Mouse (Mus musculus) hindbrain, embryonic 14.5 days (tissue): ENCODE data around the gene Adam1a. TPM values are rescaled to one million over a fixed set of nuclear protein-coding genes. Genes with fewer than 3 reads are reported as not detected.

Experiments used
- ATAC-seq: fragments of 200-750 bp; cut with Nextera tagmentation; 2 replicates; pipeline ENCODE4 v1.8.0; 2017; ENCODE audit warnings: moderate number of reproducible peaks, mild to moderate bottlenecking, moderate TSS enrichment, moderate library complexity; ENCODE audit not compliant: low FRiP score
- DNase-seq: peaks from one replicate; pipeline ENCODE4 v3.0.0-alpha.2; 2015; ENCODE audit warnings: low spot score
- H3K27ac ChIP-seq: fragments of 300-500 bp; sonication (generic); 2 replicates; pipeline ENCODE4 v1.5.1; 2014; ENCODE audit warnings: mild to moderate bottlenecking, moderate library complexity
- H3K27me3 ChIP-seq: fragments of 300-500 bp; sonication (generic); 2 replicates; pipeline ENCODE4 v1.6.1; 2014; ENCODE audit warnings: mild to moderate bottlenecking, low read length, mixed read lengths; ENCODE audit not compliant: control insufficient read depth, insufficient read depth
- H3K36me3 ChIP-seq: fragments of 300-500 bp; sonication (generic); replicated peaks from 2 replicates; pipeline ENCODE4 v1.6.1; 2014; ENCODE audit not compliant: control insufficient read depth, insufficient read depth
- H3K4me1 ChIP-seq: fragments of 300-500 bp; sonication (generic); replicated peaks from 2 replicates; pipeline ENCODE4 v1.6.1; 2014; ENCODE audit warnings: antibody characterized with exemption, low read length, mixed read lengths; ENCODE audit not compliant: control insufficient read depth, insufficient read depth
- H3K4me2 ChIP-seq: fragments of 300-500 bp; sonication (generic); replicated peaks from 2 replicates; pipeline ENCODE4 v1.6.1; 2014; ENCODE audit warnings: mild to moderate bottlenecking, moderate library complexity
- H3K4me3 ChIP-seq: fragments of 300-500 bp; sonication (generic); replicated peaks from 2 replicates; pipeline ENCODE4 v1.5.1; 2014; ENCODE audit warnings: mild to moderate bottlenecking, low read length
- H3K9ac ChIP-seq: fragments of 300-500 bp; sonication (generic); 2 replicates; pipeline ENCODE4 v1.6.1; 2014
- H3K9me3 ChIP-seq: fragments of 300-500 bp; sonication (generic); 2 replicates; pipeline ENCODE4 v1.6.1; 2016; ENCODE audit warnings: low read length; ENCODE audit not compliant: control insufficient read depth
- WGBS: fragments of 180-500 bp; shearing (Covaris S2); extraction: QIAGEN DNeasy Blood & Tissue Kit; methylation state at CpG from one replicate; pipeline ENCODE4 v1.1.7; 2014; 5-methylcytosine and 5-hydroxymethylcytosine counted together
- polyA plus RNA-seq: library from polyadenylated mRNA; unstranded; fragments of >200 nt; fragmentation: Nextera tagmentation; extraction: Ambion mirVana; gene quantifications from 2 replicates; pipeline ENCODE4 v1.2.1, GENCODE M21; 2014

The Adam1a gene
- polyA plus RNA-seq, 1 experiment from 2014 or later: 5.0 TPM

DNA sequence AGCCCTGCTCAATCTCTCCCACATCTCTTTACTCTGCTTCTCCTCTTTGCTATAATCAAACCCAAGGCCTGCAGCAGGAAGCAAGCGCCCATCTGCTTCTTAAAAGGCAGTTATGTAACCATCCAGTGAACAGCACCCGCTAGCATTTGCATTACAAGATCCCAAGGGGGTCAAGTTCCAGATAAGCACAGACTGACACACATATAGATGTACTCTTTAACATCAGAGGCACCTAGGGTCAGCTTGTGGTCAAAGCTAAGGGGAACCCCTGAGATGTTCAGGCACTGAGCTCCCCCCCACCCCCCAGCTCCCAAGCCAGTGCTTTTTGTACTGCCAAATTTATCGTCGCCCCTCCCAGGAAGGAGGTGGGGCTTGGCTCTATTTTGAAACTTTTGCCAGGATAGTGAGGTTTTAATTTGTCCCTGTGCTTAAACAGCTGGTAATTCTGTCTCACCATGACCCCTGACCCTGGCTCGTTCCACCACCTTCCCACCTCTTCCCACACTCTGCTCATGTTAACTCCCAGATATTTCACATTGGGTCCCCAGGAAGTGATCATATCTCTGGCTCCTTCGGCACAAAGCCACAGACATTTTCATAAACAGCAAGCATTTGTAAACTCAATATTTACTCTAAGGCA, 41.2 kb upstream of the Adam1a start:
- WGBS: 83% methylated on average over 6 of the region's 6 CpGs
- no peaks in the 10 kb centered on the region for H3K27me3 ChIP-seq
- no peak overlapping the region for H3K4me2 ChIP-seq
- ATAC-seq: no peak
- no peak overlapping the region for H3K4me3 ChIP-seq
- H3K9me3 ChIP-seq: no peaks in the 10 kb centered on the region
- no peak overlapping the region for H3K27ac ChIP-seq
- H3K9ac ChIP-seq: no peak overlapping the region
- H3K4me1 ChIP-seq: no peaks in the 10 kb centered on the region
- no peak for DNase-seq
- H3K36me3 ChIP-seq: no peaks in the 10 kb centered on the region

GRCm38 (mm10) chr5:121585699-121586098, 40.4 kb upstream of the Adam1a start:
- WGBS: 84% methylated on average over 5 of the region's 5 CpGs
- Histone ChIP-seq H3K27me3 (no peaks in the 10 kb centered on the region), H3K9me3 (no peaks in the 10 kb centered on the region), H3K4me3 (no peak overlapping the region), H3K36me3 (no peaks in the 10 kb centered on the region), H3K27ac (no peak overlapping the region), H3K9ac (no peak overlapping the region), H3K4me1 (no peaks in the 10 kb centered on the region), H3K4me2 (no peak overlapping the region)
- no peak for ATAC-seq
- no peak for DNase-seq

- H3K36me3 ChIP-seq: no peaks in the 10 kb centered on the region
- H3K27me3 ChIP-seq: no peaks in the 10 kb centered on the region
- WGBS: 95% methylated on average over 10 of the region's 10 CpGs
- ATAC-seq (no peak), DNase-seq (no peak)
- H3K9me3 ChIP-seq: no peaks in the 10 kb centered on the region
- H3K4me1 ChIP-seq: no peaks in the 10 kb centered on the region
- no peak overlapping the region for H3K4me2 ChIP-seq
- no peak overlapping the region for H3K9ac ChIP-seq
- no peak overlapping the region for H3K4me3 ChIP-seq
- no peak overlapping the region for H3K27ac ChIP-seq
Observed at GRCm38 (mm10) chr5:121585005-121585404, 39.7 kb upstream of the Adam1a start.

DNA sequence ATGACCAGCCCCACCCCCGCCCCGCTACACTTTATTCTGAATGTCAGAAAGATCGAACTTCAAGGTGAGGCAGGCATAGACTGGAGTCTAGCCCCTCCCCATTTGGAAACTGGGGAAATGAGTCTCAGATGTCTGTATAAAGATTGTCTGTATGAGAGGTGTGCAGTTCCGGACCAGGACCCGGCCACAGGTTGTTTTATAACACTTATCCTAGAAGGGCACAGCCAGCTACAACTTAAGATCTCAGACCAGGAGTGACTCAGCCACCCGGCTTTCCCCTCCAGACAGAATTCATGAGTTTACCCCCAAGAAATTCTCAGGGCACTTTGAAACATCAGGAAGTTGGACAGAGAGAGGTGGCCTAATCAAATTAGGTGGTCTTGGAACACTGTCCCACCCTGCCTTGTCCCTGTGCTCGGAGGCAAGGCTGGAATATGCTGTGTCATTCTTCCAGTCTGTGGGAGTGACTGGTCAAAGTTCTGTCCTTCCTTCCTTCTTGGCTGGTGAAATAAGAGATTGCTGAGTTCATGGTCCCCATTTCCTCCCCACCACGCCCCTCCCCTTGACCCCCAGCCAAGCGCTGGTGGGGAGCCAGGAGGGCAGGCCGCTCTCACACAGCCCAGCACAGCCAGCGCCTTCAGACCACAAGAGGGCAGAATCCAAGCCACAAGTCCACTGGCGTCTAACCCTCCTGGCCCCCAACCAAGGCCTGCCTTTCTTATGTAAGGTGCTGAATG, 38.7 kb upstream of the Adam1a start:
- 55% methylated on average over 12 of the region's 12 CpGs for WGBS
- Histone ChIP-seq H3K36me3 (peaks cover 8% of the 10 kb centered on the region), H3K4me1 (no peaks in the 10 kb centered on the region), H3K4me2 (no peak overlapping the region), H3K9me3 (no peaks in the 10 kb centered on the region), H3K27me3 (no peaks in the 10 kb centered on the region), H3K27ac (no peak overlapping the region), H3K9ac (no peak overlapping the region), H3K4me3 (no peak overlapping the region)
- DNase-seq: no peak
- ATAC-seq: no peak

GRCm38 (mm10) chr5:121581945-121582344, 36.7 kb upstream of the Adam1a start:
- ATAC-seq (no peak), DNase-seq (no peak)
- no peak overlapping the region for H3K27ac ChIP-seq
- H3K36me3 ChIP-seq: peaks cover 25% of the 10 kb centered on the region
- WGBS: 93% methylated on average over 8 of the region's 8 CpGs
- H3K4me1 ChIP-seq: no peaks in the 10 kb centered on the region
- H3K9me3 ChIP-seq: no peaks in the 10 kb centered on the region
- no peak overlapping the region for H3K9ac ChIP-seq
- H3K27me3 ChIP-seq: no peaks in the 10 kb centered on the region
- H3K4me3 ChIP-seq: no peak overlapping the region
- H3K4me2 ChIP-seq: no peak overlapping the region

DNA sequence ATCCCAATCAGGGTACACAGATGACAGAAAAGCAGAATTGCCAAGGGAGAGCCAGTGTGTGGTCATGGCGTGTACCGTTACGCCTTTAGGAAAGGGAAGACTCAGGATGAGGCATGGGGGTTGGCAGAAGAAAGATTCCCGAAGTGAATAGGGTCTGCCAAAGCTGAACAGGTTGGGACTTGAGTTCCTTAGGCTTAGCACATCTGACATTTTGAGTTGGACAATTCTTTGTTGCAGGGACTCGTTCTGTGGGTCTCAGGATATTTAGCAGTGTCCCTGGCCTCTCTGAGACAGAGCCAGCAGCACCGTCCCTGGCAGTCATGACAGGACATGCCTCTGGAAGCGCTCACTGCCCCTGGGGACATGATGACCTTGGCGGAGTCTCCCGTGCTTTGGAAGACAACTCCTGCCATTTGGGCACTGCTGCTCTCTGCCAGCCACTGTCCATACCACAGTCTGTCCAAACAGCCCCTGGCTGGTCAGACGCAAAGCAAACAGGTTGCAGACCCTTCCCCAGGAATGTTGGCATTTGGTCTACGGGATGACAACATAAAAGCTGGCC, 31.7 kb upstream of the Adam1a start:
- H3K4me2 ChIP-seq: no peak overlapping the region
- no peak overlapping the region for H3K27ac ChIP-seq
- no peaks in the 10 kb centered on the region for H3K9me3 ChIP-seq
- H3K4me3 ChIP-seq: no peak overlapping the region
- no peaks in the 10 kb centered on the region for H3K4me1 ChIP-seq
- H3K9ac ChIP-seq: no peak overlapping the region
- WGBS: 92% methylated on average over 11 of the region's 11 CpGs
- ATAC-seq (no peak), DNase-seq (no peak)
- H3K36me3 ChIP-seq: peaks cover 55% of the 10 kb centered on the region
- H3K27me3 ChIP-seq: no peaks in the 10 kb centered on the region

GRCm38 (mm10) chr5:121575867-121576266, 30.6 kb upstream of the Adam1a start:
- ATAC-seq (no peak), DNase-seq (no peak)
- peaks cover 67% of the 10 kb centered on the region for H3K36me3 ChIP-seq

DNA sequence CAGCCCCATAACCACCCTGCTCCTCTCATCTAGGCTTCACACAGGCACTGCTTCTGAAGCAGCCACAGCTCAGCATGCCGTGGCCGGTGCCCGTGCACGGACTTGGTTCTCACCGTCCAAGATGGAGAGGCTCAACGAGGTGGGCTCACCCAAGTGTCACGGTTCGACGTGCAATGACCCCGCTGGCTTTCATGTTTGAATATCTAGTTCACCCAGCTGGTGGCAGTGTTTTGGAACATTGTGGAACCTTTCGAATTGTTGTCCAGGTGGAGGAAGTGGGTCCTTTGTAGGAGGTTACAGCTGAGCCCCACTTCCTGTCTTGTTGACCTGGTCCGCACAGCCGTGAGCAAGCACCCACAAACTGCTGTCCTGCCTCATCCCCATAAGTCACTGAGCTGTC, 28.9 kb upstream of the Adam1a start:
- no peaks in the 10 kb centered on the region for H3K9me3 ChIP-seq
- no peak overlapping the region for H3K27ac ChIP-seq
- 90% methylated on average over 13 of the region's 13 CpGs for WGBS
- H3K4me2 ChIP-seq: no peak overlapping the region
- DNase-seq (no peak), ATAC-seq (no peak)
- no peaks in the 10 kb centered on the region for H3K4me1 ChIP-seq
- H3K36me3 ChIP-seq: peaks cover 74% of the 10 kb centered on the region
- H3K27me3 ChIP-seq: no peaks in the 10 kb centered on the region
- H3K4me3 ChIP-seq: no peak overlapping the region
- no peak overlapping the region for H3K9ac ChIP-seq

More at GRCm38 (mm10) chr5:121575867-121576266, 30.6 kb upstream of the Adam1a start:
- Histone ChIP-seq H3K27me3 (no peaks in the 10 kb centered on the region), H3K27ac (no peak overlapping the region), H3K4me1 (no peaks in the 10 kb centered on the region), H3K9me3 (no peaks in the 10 kb centered on the region), H3K4me3 (no peak overlapping the region), H3K9ac (no peak overlapping the region), H3K4me2 (no peak overlapping the region)
- WGBS: 96% methylated on average over 11 of the region's 11 CpGs

DNA sequence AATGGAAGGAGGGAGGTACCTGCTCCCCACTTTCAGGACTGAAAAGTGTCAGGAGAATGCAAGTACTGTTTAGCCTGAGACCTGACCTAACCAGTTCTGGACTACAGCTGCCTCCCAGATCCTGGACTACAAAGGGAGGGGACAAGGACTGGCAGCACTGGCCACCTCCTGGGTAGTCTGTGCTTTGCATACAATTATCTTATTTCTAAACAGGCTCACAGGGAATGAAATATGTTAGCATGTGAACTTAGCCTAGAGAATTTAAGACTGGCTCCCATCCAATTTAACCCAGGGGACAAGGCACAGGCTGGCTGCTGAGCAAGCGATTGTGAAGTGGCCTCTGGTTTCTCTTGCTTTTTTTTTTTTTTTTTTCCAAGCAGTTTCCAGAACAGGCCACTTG, 25.5 kb upstream of the Adam1a start:
- no peak overlapping the region for H3K27ac ChIP-seq
- H3K27me3 ChIP-seq: no peaks in the 10 kb centered on the region
- H3K4me1 ChIP-seq: no peaks in the 10 kb centered on the region
- WGBS: 82% methylated on average over 1 of the region's 1 CpGs
- no peak overlapping the region for H3K4me3 ChIP-seq
- no peak for ATAC-seq
- no peak overlapping the region for H3K4me2 ChIP-seq
- H3K36me3 ChIP-seq: peaks cover 54% of the 10 kb centered on the region
- no peaks in the 10 kb centered on the region for H3K9me3 ChIP-seq
- no peak overlapping the region for H3K9ac ChIP-seq
- DNase-seq: no peak
